Mouse (Mus musculus) spleen, postnatal 4 days (tissue): ENCODE results near the gene Exoc3l2.
"Not testable (repeated sequence)": the region's sequence is repeated elsewhere in the genome, so short reads cannot be mapped to it uniquely, and the experiment has no call there.

Experiments
- DNase-seq, 2 experiments: peaks; one replicate each; pipeline ENCODE4 v3.0.0; 2022; ENCODE audit warnings: low spot score in 2 of 2

Exoc3l2 gene

GRCm38 (mm10) chr7:19486549-19486948 is 23.4 kb downstream of the Exoc3l2 start:
- DNase-seq, result no peak

GRCm38 (mm10) chr7:19489525-19489924 is 26.4 kb downstream of the Exoc3l2 start:
- no peak for DNase-seq

GRCm38 (mm10) chr7:19491731-19492130 is 28.6 kb downstream of the Exoc3l2 start:
- DNase-seq, result peak in 1 of 2 experiments; percentile 25

GRCm38 (mm10) chr7:19494751-19495474 is 31.8 kb downstream of the Exoc3l2 start:
- peak in 1 of 2 experiments; percentile 63 for DNase-seq

GRCm38 (mm10) chr7:19495521-19496213 is 32.5 kb downstream of the Exoc3l2 start:
- DNase-seq, result no peak

- no peak for DNase-seq
Measured at GRCm38 (mm10) chr7:19496214-19496555, 33.1 kb downstream of the Exoc3l2 start.

DNA sequence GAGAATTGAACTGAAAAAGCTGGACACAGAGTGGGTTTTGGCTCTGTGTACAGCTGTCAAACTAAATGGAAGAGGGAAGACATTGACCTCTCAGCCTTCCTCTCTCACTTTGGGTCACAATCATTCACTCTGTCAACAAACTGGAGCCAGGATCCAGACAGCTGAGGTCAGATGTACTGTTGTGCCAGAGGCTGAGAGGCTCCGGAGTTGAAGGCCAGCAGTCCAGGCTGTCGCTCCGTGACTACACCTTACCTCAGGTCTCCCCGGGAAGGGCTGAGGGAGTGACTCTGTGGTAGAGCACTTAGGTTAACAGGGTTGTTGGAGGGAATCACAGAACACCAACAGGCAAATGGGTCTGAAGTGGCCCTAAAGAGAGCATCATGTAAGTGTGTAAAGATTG is 35.2 kb downstream of the Exoc3l2 start:
- DNase-seq, result no peak

GRCm38 (mm10) chr7:19500420-19501363 is 37.6 kb downstream of the Exoc3l2 start:
- no peak for DNase-seq

GRCm38 (mm10) chr7:19501658-19502057 is 38.5 kb downstream of the Exoc3l2 start:
- no peak for DNase-seq

- peak in 1 of 2 experiments; percentile 81 for DNase-seq
Measured at GRCm38 (mm10) chr7:19503481-19504068, 40.4 kb downstream of the Exoc3l2 start.

DNA sequence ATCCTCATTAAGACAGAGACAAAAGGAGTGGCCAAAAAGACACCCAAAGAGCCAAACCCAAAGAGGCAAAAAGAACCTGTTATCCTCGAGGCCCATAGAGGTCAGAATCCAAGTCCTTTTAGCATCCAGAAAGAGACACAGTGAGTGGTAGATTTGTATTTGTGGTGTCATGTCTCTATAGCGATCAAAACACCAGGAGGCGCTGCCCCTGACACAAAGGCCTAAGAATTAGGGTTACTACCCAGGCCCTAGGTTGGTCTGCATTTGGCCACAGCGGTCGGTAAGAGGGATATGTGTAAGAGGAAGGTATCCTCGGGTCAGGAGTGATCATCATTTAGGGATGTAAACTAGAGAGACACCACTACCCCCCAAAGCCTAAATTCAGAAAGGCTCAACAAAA is 43.2 kb downstream of the Exoc3l2 start:
- no peak for DNase-seq

GRCm38 (mm10) chr7:19506969-19507611 is 44.0 kb downstream of the Exoc3l2 start:
- peak; percentile 61 to 86 for DNase-seq

GRCm38 (mm10) chr7:19507612-19507981 is 44.5 kb downstream of the Exoc3l2 start:
- DNase-seq, result no peak

- peak; percentile 91 to 94 for DNase-seq
Measured at GRCm38 (mm10) chr7:19508150-19508923, 45.2 kb downstream of the Exoc3l2 start, which contains the start of the genes Bloc1s3 and Trappc6a. TSS of gene Bloc1s3 (minus strand) at chr7:19508367. TSS of gene Trappc6a (plus strand) at chr7:19508395.

DNA sequence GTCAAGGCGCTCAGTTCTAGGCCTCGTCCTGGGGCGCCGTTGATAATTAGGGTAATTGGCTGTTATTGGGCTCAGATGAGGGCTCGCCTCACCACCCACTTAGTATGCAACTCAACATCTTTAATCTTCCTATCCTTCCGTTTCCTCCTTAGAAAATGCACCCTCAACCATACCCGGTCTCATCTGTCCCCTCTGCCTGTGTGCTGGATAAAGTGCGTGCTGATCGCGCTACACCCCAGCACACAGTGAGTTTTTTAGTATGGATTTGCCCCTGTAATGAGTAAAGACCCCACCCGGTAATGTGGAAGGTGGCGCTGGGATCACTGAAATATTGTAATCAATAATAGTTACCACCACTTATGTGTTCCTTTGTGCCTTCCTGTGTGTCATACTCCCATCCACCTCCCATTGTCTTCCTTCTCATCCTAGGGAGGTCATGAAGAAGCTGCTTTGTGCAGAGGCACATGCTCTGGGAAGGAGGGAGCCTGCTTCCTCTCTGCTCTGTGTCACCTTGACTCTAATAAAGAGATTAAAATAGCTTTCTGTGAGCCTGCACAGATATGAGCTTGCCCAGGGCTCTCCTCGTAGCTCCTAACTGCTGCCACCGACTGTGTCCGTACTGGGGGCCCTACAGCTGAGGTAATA is 45.9 kb downstream of the Exoc3l2 start:
- DNase-seq, result no peak

DNA sequence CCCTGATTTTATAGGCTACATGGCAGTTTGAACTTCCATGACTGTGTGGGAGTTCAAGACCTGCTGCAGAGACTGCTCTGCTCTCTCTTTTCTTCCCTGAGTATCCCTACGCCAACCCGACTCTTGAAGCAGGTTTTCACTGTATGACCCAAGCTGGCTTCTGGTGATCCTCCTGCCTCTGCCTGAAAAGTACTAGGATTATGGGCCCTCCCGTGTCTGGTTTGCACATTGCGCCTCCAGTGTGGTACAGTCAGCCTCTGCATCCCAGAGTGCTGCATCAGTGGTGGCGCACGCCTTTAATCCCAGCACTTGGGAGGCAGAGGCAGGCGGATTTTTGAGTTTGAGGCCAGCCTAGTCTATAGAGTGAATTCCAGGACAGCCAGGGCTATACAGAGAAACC is 46.7 kb downstream of the Exoc3l2 start:
- DNase-seq, result no peak

- DNase-seq, result not testable (repeated sequence)
Measured at GRCm38 (mm10) chr7:19511934-19512333, 48.8 kb downstream of the Exoc3l2 start.

DNA sequence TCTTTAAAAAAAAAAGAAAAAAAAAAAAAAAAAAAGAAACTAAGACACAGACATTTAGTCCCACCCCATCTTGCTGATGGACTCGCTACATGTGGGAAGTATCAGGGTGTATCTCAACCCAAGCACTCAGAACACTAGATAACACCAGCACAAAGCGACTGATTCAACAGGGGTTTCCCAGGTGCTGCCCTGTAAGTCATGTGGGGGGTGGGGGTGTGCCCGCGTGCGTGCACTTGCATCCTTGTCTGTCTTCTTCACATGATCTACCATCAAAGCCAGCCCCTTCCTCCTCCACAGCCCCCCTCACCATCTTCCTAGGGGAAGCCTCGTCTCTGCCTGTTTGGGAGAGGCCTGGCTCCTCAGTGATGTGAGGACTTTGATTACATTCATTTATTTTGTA is 49.2 kb downstream of the Exoc3l2 start:
- peak in 1 of 2 experiments; percentile 12 for DNase-seq

DNA sequence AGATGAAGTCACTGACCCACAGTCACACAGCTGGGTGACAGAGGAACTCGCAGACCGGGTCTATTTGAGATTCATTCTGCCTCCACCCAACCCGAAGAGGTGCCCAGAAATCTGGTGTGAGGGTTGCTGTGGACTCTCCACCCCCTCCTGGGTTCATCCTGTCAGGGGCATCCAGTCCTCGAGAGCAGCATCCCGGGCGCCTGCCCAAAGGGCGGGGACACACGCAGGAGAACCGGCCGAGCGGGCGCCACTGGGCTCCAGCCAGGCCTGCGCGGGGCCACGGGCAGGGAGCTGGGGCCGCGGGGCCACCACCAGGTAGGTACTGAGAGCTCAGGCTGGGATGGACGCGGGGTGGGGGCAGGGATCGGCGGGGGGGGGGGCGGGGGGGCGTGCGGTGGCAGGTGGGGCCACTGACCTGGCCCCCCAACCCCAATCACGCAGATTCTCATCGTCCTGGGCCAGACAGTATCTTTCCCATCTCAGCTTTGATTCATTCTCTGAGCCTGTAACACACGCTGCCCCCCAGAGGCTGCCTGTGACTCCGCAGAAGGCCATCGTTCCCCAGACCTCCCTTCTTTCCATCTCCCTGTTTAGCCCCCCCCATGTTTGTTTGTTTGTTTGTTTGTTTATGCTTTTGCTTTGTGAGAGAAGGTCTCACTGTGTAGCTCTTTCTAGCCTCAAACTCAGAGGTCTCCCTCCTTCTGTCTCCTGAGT is 54.7 kb downstream of the Exoc3l2 start, which contains the start of gene Nkpd1:
Gene Nkpd1, plus strand, starts transcription at position 187 of the 714 bp plus-strand sequence.
- DNase-seq, result peak in 1 of 2 experiments; percentile 66
